20 mouse cellular contexts compared by ENCODE assay signal in genomic region chr2:62368349-62369053, GRCm38 (mm10). TPM values are rescaled to one million over a fixed set of nuclear protein-coding genes. Genes with fewer than 3 reads are reported as not detected.
DNase-seq lines count a peak whose midpoint lies in the region; ATAC-seq and TF ChIP-seq lines count a peak whose summit lies in the region.
"Had no signal": no experiment of that assay in that cellular context is flagged by ENCODE, and none has a peak within 500 bp of the region (broad histone marks: within the 10 kb centered on the region; RNA-seq: fewer than 3 reads in every experiment).

No protein-coding gene starts in this region.

- peak; percentile 38 for ATAC-seq in cerebellum, adult (ENCODE audit: insufficient number of reproducible peaks, low FRiP score, low TSS enrichment)
- peak; percentile 59; the same call in 1 of the 2 replicates for ATAC-seq in frontal cortex, adult (ENCODE audit: low TSS enrichment)
- ATAC-seq: hindbrain, embryonic 16.5 days; midbrain, embryonic 16.5 days had no signal

- H3K27me3 ChIP-seq in small intestine, adult 2 months (ENCODE audit: control insufficient read depth, insufficient read depth, low read length) = no peaks in the 10 kb centered on the region
- H3K27me3 ChIP-seq in heart, adult 2 months (ENCODE audit: control insufficient read depth, insufficient read depth, low read length) = no peaks in the 10 kb centered on the region
- H3K27me3 ChIP-seq: heart, embryonic 15.5 days had no signal

- no peak for TF ChIP-seq POLR2A in small intestine, adult 2 months (IDR thresholded peaks at IDR 0.05; ENCODE audit: low read depth, low read length)
- no peak for TF ChIP-seq POLR2A in heart, adult 2 months (IDR thresholded peaks at IDR 0.05; ENCODE audit: insufficient read depth, low read depth, low read length)

- peaks cover 18% of the 10 kb centered on the region; the same call in 1 of the 2 replicates for H3K4me1 ChIP-seq in small intestine, adult 2 months (ENCODE audit: control insufficient read depth, insufficient read depth, insufficient read length, low read length)
- no peaks in the 10 kb centered on the region for H3K4me1 ChIP-seq in heart, adult 2 months (ENCODE audit: control insufficient read depth, insufficient read depth, low read length)
- H3K4me1 ChIP-seq: heart, embryonic 15.5 days had no signal

- H3K9ac ChIP-seq in heart, adult 2 months (ENCODE audit: low read depth, low read length) = no peak overlapping the region
- H3K9ac ChIP-seq: heart, embryonic 15.5 days had no signal

- no peak for TF ChIP-seq CTCF in small intestine, adult 2 months (IDR thresholded peaks at IDR 0.05; ENCODE audit: extremely low read depth, insufficient read length, insufficient replicate concordance, low read depth, low read length)
- TF ChIP-seq CTCF in heart, adult 2 months (IDR thresholded peaks at IDR 0.05) = no peak

- intact Hi-C loops in heart, adult 2 months (cut with DNase I) = no loop called here

- peak overlapping the region; percentile 65 for H3K27ac ChIP-seq in small intestine, adult 2 months (ENCODE audit: insufficient read depth, low read depth, low read length)
- H3K27ac ChIP-seq in heart, adult 2 months = no peak overlapping the region
- H3K27ac ChIP-seq: heart, embryonic 15.5 days had no signal

- 43% methylated on average over 5 of the region's 5 CpGs for WGBS in small intestine, adult 2 months
- 69% methylated on average over 5 of the region's 5 CpGs for WGBS in heart, adult 2 months

- H3K79me2 ChIP-seq in heart, adult 2 months (replicated peaks; ENCODE audit: control insufficient read depth, insufficient read depth, low read length) = no peaks in the 10 kb centered on the region

- H3K36me3 ChIP-seq in small intestine, adult 2 months (ENCODE audit: control insufficient read depth, insufficient read depth, low read length) = peaks cover 45% of the 10 kb centered on the region
- H3K36me3 ChIP-seq in heart, adult 2 months (ENCODE audit: control insufficient read depth, insufficient read depth, low read length) = no peaks in the 10 kb centered on the region
- H3K36me3 ChIP-seq: heart, embryonic 15.5 days had no signal

- no peak for TF ChIP-seq EP300 in heart, adult 2 months (IDR thresholded peaks at IDR 0.05; ENCODE audit: insufficient read depth, low read depth, low read length)

- no peak overlapping the region for H3K4me3 ChIP-seq in small intestine, adult 2 months (ENCODE audit: low read depth, low read length)
- no peak overlapping the region for H3K4me3 ChIP-seq in heart, adult 2 months
- H3K4me3 ChIP-seq: heart, embryonic 15.5 days had no signal

- no peak for DNase-seq in cerebellum, adult 11 months
- DNase-seq in frontal cortex, adult 2 months (ENCODE audit: extremely low spot score in 1 of 2, low spot score in 1 of 2) = no peak
- peak; percentile 38 to 60 for DNase-seq in cerebellum, postnatal 10 days
- no peak for DNase-seq in heart, adult 2 months
- DNase-seq in MN1 (ENCODE audit: low spot score) = no peak
- DNase-seq: embryo, embryonic 11 days; gastrocnemius, postnatal 25 days; heart, postnatal 4 days; kidney, adult 18-20 months; kidney, postnatal 10 days; lung, adult 18-20 months; lung, postnatal 14 days; retina, postnatal 1 day; thymus, adult 2 months had no signal

RNA-seq across cellular contexts. Expression of gene Dpp4, which starts 43.5 kb away (rescaled TPM):
- 1.7 and 1.9 TPM in 2 replicates for polyA plus RNA-seq in frontal cortex, adult 2 months (2012; rRNA removed)
- polyA plus RNA-seq in small intestine, adult 2 months (2012; rRNA removed) = 12.8 and 77.5 TPM in 2 replicates
- 1 to 10 TPM; 4.1 to 4.2 TPM for total RNA-seq in heart, adult 2 months (2021)
- polyA plus RNA-seq in heart, adult 2 months (2012; rRNA removed) = 2.4 and 4.5 TPM in 2 replicates

Comparison
In these comparisons a context has a peak if more than half of its experiments do, and no peak if none do; other contexts are left out.
1. DNase-seq: peak in cerebellum, postnatal 10 days (2 of 2); none in cerebellum, adult 11 months (single experiment), frontal cortex, adult 2 months (0 of 2), heart, adult 2 months (0 of 2) and MN1 (single experiment).